Mouse (Mus musculus): ENCODE measurements around the gene Pgpep1l.
A peak's percentile ranks its signal among the peaks of the same experiment; 100 is the strongest.
"Not testable (repeated sequence)": the region's sequence is repeated elsewhere in the genome, so short reads cannot be mapped to it uniquely, and the experiment has no call there.

Pgpep1l gene

GRCm38 (mm10) chr7:68283133-68283520 lies 19.1 kb upstream of the Pgpep1l start:
- DNase-seq (ENCODE audit: low read depth, low spot score), result not testable (repeated sequence)

- DNase-seq (ENCODE audit: low read depth, low spot score), result no peak
Observed at GRCm38 (mm10) chr7:68282304-68283132, 18.5 kb upstream of the Pgpep1l start.

- DNase-seq (ENCODE audit: low read depth, low spot score), result no peak
Observed at GRCm38 (mm10) chr7:68281341-68281740, 17.3 kb upstream of the Pgpep1l start.

- DNase-seq (ENCODE audit: low read depth, low spot score), result no peak
Observed at GRCm38 (mm10) chr7:68280352-68280869, 16.4 kb upstream of the Pgpep1l start.

- no peak for DNase-seq (ENCODE audit: low read depth, low spot score)
Observed at GRCm38 (mm10) chr7:68279481-68279880, 15.4 kb upstream of the Pgpep1l start.

GRCm38 (mm10) chr7:68278908-68279307 lies 14.9 kb upstream of the Pgpep1l start:
- no peak for DNase-seq (ENCODE audit: low read depth, low spot score)

- DNase-seq (ENCODE audit: low read depth, low spot score), result no peak
Observed at GRCm38 (mm10) chr7:68278385-68278784, 14.4 kb upstream of the Pgpep1l start.

- no peak for DNase-seq (ENCODE audit: low read depth, low spot score)
Observed at GRCm38 (mm10) chr7:68277897-68278270, 13.9 kb upstream of the Pgpep1l start.

- no peak for DNase-seq (ENCODE audit: low read depth, low spot score)
Observed at GRCm38 (mm10) chr7:68277054-68277896, 13.2 kb upstream of the Pgpep1l start.

GRCm38 (mm10) chr7:68275838-68276731 lies 12.1 kb upstream of the Pgpep1l start:
- DNase-seq (ENCODE audit: low read depth, low spot score), result peak; percentile 64

- not testable (repeated sequence) for DNase-seq (ENCODE audit: low read depth, low spot score)
Observed at GRCm38 (mm10) chr7:68275445-68275837, 11.4 kb upstream of the Pgpep1l start.

GRCm38 (mm10) chr7:68274951-68275350 lies 10.9 kb upstream of the Pgpep1l start:
- DNase-seq (ENCODE audit: low read depth, low spot score), result no peak

GRCm38 (mm10) chr7:68274218-68274617 lies 10.2 kb upstream of the Pgpep1l start:
- no peak for DNase-seq (ENCODE audit: low read depth, low spot score)

- DNase-seq (ENCODE audit: low read depth, low spot score), result no peak
Observed at GRCm38 (mm10) chr7:68273515-68273914, 9.5 kb upstream of the Pgpep1l start, which contains the start of gene Fam169b. Fam169b (plus strand) TSS chr7:68273839.

- DNase-seq (ENCODE audit: low read depth, low spot score), result no peak
Observed at GRCm38 (mm10) chr7:68272607-68273006, 8.6 kb upstream of the Pgpep1l start.

- no peak for DNase-seq (ENCODE audit: low read depth, low spot score)
Observed at GRCm38 (mm10) chr7:68271816-68272215, 7.8 kb upstream of the Pgpep1l start.

GRCm38 (mm10) chr7:68270551-68270950 lies 6.5 kb upstream of the Pgpep1l start:
- no peak for DNase-seq (ENCODE audit: low read depth, low spot score)

- no peak for DNase-seq (ENCODE audit: low read depth, low spot score)
Observed at GRCm38 (mm10) chr7:68266691-68267090, 2.7 kb upstream of the Pgpep1l start.

GRCm38 (mm10) chr7:68265391-68265790 lies 1.4 kb upstream of the Pgpep1l start:
- no peak for DNase-seq (ENCODE audit: low read depth, low spot score)

GRCm38 (mm10) chr7:68264531-68264930 lies 498 bp upstream of the Pgpep1l start:
- DNase-seq (ENCODE audit: low read depth, low spot score), result no peak

- DNase-seq (ENCODE audit: low read depth, low spot score), result no peak
Observed at GRCm38 (mm10) chr7:68263346-68264027, 546 bp downstream of the Pgpep1l start.

Measured in WW6 (cell line).